Mouse (Mus musculus) kidney, adult 2 months (tissue): ENCODE results near the gene Lrrc38.

Source experiments
- CTCF ChIP-seq: fragments of 200-500 bp; conservative IDR thresholded peaks from 2 replicates; pipeline ENCODE4 v1.5.1; 2011; ENCODE audit warnings: low read depth, mild to moderate bottlenecking, control low read depth, low read length, moderate library complexity, mixed read lengths; ENCODE audit not compliant: insufficient read depth, insufficient read length
- POLR2A ChIP-seq: fragments of 200-500 bp; IDR thresholded peaks from one replicate; pipeline ENCODE4 v1.6.1; 2011; ENCODE audit warnings: low read depth, low read length, control low read depth

DNA sequence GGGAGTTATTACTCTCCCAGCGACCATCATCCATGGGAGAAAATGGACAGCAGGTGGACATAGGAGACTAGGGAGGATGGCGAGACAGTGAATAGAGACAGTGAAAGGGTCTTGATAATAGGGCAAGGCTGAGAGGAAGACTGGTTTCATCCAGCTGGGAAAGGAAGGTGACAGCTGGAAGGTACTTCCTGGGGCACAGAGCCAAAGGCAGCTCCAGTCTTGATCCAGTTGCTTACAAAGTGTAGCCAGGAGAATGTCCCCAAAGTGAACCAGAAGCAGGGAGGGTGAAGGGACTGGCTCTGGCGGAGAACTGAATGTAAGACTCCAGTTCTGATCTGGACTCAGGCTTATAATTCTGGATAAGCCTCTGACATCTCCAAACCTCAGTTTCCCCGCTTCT lies 2.7 kb downstream of the Lrrc38 start:
- no peak for TF ChIP-seq POLR2A
- TF ChIP-seq CTCF, result no peak
